Mouse (Mus musculus) hindbrain, embryonic 11.5 days (tissue): ENCODE data around the gene Plekhm3. TPM values are rescaled to one million over a fixed set of nuclear protein-coding genes. Genes with fewer than 3 reads are reported as not detected.

ENCODE experiments used
- ATAC-seq: fragments of 200-750 bp; cut with Nextera tagmentation; 2 replicates; pipeline ENCODE4 v1.8.0; 2017; ENCODE audit warnings: mild to moderate bottlenecking, moderate TSS enrichment, moderate library complexity; ENCODE audit not compliant: low FRiP score
- DNase-seq: peaks from one replicate; pipeline ENCODE4 v3.0.0-alpha.2; 2015; ENCODE audit warnings: low spot score
- H3K27ac ChIP-seq: fragments of 300-500 bp; sonication (generic); 2 replicates; pipeline ENCODE4 v1.5.1; 2014; ENCODE audit warnings: mild to moderate bottlenecking, low read depth, low read length
- H3K27me3 ChIP-seq: fragments of 300-500 bp; sonication (generic); 2 replicates; pipeline ENCODE4 v1.6.1; 2014; ENCODE audit warnings: mild to moderate bottlenecking, low read length, moderate library complexity, mixed read lengths; ENCODE audit not compliant: control insufficient read depth, insufficient read depth
- H3K36me3 ChIP-seq: fragments of 300-500 bp; sonication (generic); 2 replicates; pipeline ENCODE4 v1.6.1; 2014; ENCODE audit warnings: mild to moderate bottlenecking, low read length, moderate library complexity, mixed read lengths; ENCODE audit not compliant: control insufficient read depth, insufficient read depth
- H3K4me1 ChIP-seq: fragments of 300-500 bp; sonication (generic); replicated peaks from 2 replicates; pipeline ENCODE4 v1.6.1; 2014; ENCODE audit warnings: low read length, mixed read lengths; ENCODE audit not compliant: control insufficient read depth, insufficient read depth
- H3K4me2 ChIP-seq: fragments of 300-500 bp; sonication (generic); replicated peaks from 2 replicates; pipeline ENCODE4 v1.6.1; 2014; ENCODE audit warnings: mild to moderate bottlenecking, low read depth, low read length
- H3K4me3 ChIP-seq: fragments of 300-500 bp; sonication (generic); 2 replicates; pipeline ENCODE4 v1.5.1; 2014; ENCODE audit warnings: low read depth, low read length
- H3K9ac ChIP-seq: fragments of 300-500 bp; sonication (generic); 2 replicates; pipeline ENCODE4 v1.6.1; 2014; ENCODE audit warnings: low read depth, low read length
- H3K9me3 ChIP-seq: fragments of 300-500 bp; sonication (generic); 2 replicates; pipeline ENCODE4 v1.6.1; 2016; ENCODE audit warnings: low read length; ENCODE audit not compliant: control insufficient read depth
- WGBS: fragments of 180-500 bp; shearing (Covaris S2); extraction: QIAGEN DNeasy Blood & Tissue Kit; methylation state at CpG from one replicate; pipeline ENCODE4 v1.1.7; 2014; 5-methylcytosine and 5-hydroxymethylcytosine counted together
- polyA plus RNA-seq: library from polyadenylated mRNA; unstranded; fragments of >200 nt; fragmentation: Nextera tagmentation; extraction: Ambion mirVana; gene quantifications from 2 replicates; pipeline ENCODE4 v1.2.1, GENCODE M21; 2014

Plekhm3 gene
- polyA plus RNA-seq, 1 experiment from 2014 or later, result 9.6 TPM

DNA sequence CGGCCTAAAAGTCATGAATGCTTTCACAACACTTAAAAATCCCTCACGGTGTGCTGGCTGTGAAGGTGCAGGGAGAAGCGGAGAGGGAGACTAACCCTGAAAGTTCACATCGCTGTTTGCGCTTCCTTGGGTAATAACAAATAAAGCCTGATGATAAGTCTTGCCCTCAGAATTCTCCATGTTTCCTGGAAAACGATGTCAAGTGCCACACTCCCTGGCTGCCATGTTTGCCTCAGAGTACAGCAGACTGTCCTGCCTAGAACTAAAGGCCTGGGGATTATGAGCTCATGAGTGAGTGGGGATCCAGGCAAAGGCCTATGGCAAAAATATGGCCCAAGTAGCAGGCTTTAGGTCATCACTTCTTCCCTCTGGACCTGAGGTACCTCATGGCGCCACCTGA lies 17.7 kb downstream of the Plekhm3 start:
- Histone ChIP-seq H3K4me2 (no peak overlapping the region), H3K4me3 (no peak overlapping the region), H3K9me3 (no peaks in the 10 kb centered on the region), H3K4me1 (no peaks in the 10 kb centered on the region), H3K27ac (no peak overlapping the region), H3K9ac (no peak overlapping the region), H3K36me3 (no peaks in the 10 kb centered on the region), H3K27me3 (no peaks in the 10 kb centered on the region)
- DNase-seq (no peak), ATAC-seq (no peak)
- WGBS, result 91% methylated on average over 7 of the region's 7 CpGs

DNA sequence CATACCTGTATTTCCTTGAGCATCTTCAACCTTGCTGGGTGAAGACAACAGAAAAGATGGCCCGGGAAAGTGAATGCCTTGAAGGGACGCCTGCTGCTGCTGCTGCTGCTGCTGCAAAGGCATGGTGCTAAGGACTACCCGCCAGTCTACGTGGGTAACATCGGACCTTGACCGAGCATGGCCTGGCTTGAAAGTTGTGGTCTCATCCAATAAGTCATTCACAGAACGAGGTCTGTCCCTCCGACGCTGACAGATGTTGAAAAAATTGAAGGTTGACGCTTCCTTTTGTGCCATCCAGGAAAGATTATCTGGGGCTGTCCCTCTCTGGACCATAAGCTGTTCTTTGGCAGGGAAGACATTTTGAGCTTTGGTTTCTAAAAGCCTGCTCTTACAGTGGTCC lies 18.9 kb downstream of the Plekhm3 start:
- 94% methylated on average over 10 of the region's 10 CpGs for WGBS

DNA sequence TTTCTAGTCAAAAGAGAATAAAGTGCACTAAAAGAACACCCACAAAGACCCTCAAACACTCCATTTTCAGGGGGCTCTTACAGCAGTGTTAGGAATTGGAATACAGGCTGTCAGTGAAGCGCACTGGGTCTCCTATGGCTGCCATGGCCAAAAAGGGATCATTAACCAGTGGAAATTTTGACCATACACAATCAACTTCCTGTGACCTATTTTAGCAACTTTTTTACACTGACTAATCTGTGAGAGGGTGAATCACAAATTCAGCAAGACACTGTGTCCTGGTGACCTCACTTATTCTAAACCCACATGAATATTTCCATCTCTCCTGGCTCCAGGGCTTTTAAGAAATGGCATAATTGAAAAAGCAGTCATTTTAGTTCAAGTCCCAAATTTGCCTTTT lies 23.7 kb downstream of the Plekhm3 start:
- H3K4me1 ChIP-seq, result no peaks in the 10 kb centered on the region
- H3K27ac ChIP-seq, result no peak overlapping the region
- no peak overlapping the region for H3K4me2 ChIP-seq
- H3K9ac ChIP-seq, result no peak overlapping the region
- no peak for ATAC-seq
- H3K27me3 ChIP-seq, result no peaks in the 10 kb centered on the region
- no peaks in the 10 kb centered on the region for H3K36me3 ChIP-seq
- no peaks in the 10 kb centered on the region for H3K9me3 ChIP-seq
- 87% methylated on average over 1 of the region's 1 CpGs for WGBS
- no peak for DNase-seq
- H3K4me3 ChIP-seq, result no peak overlapping the region

More for the DNA sequence above, 18.9 kb downstream of the Plekhm3 start:
- no peak overlapping the region for H3K4me3 ChIP-seq
- no peaks in the 10 kb centered on the region for H3K9me3 ChIP-seq
- no peak overlapping the region for H3K9ac ChIP-seq
- H3K4me2 ChIP-seq, result no peak overlapping the region
- ATAC-seq (no peak), DNase-seq (no peak)
- H3K4me1 ChIP-seq, result no peaks in the 10 kb centered on the region
- no peaks in the 10 kb centered on the region for H3K36me3 ChIP-seq
- H3K27ac ChIP-seq, result no peak overlapping the region
- H3K27me3 ChIP-seq, result no peaks in the 10 kb centered on the region

DNA sequence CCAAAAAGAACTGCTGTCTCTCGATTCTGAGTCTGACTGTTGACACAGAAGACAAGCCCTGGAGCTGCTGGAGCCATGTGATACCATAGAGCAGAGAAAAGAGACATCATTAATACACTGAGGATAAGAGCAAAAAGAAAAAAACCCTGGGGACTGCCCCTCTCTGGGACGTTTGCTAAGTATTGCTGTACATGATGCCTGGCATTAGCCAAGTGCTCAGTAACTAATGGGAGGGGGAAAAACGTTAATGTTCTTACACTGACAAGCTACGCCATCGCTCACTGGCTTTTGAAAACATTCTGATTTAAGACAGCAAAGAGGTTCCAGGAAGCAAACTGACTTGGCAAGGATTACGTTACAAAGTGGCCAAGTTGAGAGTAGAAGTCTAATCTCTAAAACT lies 26.5 kb downstream of the Plekhm3 start:
- H3K4me1 ChIP-seq, result no peaks in the 10 kb centered on the region
- 84% methylated on average over 6 of the region's 6 CpGs for WGBS
- no peaks in the 10 kb centered on the region for H3K36me3 ChIP-seq
- no peak overlapping the region for H3K9ac ChIP-seq
- DNase-seq (no peak), ATAC-seq (no peak)
- H3K9me3 ChIP-seq, result no peaks in the 10 kb centered on the region
- H3K27me3 ChIP-seq, result no peaks in the 10 kb centered on the region
- H3K4me2 ChIP-seq, result no peak overlapping the region
- no peak overlapping the region for H3K4me3 ChIP-seq
- no peak overlapping the region for H3K27ac ChIP-seq

DNA sequence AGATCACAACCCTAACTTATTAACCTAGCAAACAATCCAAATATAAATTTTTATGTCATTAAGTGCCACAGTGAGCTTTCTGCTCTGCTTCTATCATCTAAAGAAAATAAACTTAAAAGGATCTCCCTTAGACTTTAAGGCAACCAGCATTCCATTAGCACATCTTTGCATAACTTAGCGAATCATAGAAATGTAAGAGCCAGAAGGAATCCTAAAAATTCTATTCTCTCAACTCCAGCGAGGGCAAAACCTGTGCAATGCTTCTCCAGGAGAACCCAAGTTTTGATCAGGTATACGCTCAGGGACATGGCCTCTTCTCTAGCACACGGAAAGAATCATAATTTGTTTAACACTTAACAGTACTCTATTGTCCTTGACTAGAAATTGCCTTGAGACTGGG lies 27.0 kb downstream of the Plekhm3 start:
- Histone ChIP-seq H3K9me3 (no peaks in the 10 kb centered on the region), H3K4me2 (no peak overlapping the region), H3K4me3 (no peak overlapping the region), H3K36me3 (no peaks in the 10 kb centered on the region), H3K4me1 (peaks cover under 1% of the 10 kb centered on the region; the same call in 1 of the 2 replicates), H3K27me3 (no peaks in the 10 kb centered on the region), H3K9ac (no peak overlapping the region), H3K27ac (no peak overlapping the region)
- DNase-seq (no peak), ATAC-seq (no peak)
- WGBS, result 87% methylated on average over 4 of the region's 4 CpGs

DNA sequence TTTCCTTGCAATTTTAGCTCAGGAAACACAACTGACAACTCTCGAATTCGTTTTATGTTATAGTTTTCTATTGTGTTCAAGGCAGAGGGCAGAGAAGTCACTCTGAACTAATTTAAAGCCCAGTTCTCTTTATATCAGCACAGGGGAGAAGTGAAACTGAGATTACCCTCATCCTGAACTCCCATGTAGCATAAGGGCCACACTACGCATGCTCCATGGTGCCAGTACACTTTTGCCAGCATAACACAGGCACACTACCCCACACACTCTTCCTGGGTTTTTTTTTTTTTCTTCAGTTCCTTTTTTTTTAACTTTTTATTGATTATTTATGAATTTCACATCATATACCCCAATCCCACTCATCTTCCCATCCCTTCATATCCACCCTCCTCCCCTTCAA lies 28.1 kb downstream of the Plekhm3 start:
- Histone ChIP-seq H3K4me2 (no peak overlapping the region), H3K4me1 (peaks cover 3% of the 10 kb centered on the region; the same call in 1 of the 2 replicates), H3K9me3 (no peaks in the 10 kb centered on the region), H3K4me3 (no peak overlapping the region), H3K9ac (no peak overlapping the region), H3K27me3 (no peaks in the 10 kb centered on the region), H3K36me3 (no peaks in the 10 kb centered on the region), H3K27ac (no peak overlapping the region)
- ATAC-seq, result no peak
- DNase-seq, result no peak
- 95% methylated on average over 3 of the region's 3 CpGs for WGBS

DNA sequence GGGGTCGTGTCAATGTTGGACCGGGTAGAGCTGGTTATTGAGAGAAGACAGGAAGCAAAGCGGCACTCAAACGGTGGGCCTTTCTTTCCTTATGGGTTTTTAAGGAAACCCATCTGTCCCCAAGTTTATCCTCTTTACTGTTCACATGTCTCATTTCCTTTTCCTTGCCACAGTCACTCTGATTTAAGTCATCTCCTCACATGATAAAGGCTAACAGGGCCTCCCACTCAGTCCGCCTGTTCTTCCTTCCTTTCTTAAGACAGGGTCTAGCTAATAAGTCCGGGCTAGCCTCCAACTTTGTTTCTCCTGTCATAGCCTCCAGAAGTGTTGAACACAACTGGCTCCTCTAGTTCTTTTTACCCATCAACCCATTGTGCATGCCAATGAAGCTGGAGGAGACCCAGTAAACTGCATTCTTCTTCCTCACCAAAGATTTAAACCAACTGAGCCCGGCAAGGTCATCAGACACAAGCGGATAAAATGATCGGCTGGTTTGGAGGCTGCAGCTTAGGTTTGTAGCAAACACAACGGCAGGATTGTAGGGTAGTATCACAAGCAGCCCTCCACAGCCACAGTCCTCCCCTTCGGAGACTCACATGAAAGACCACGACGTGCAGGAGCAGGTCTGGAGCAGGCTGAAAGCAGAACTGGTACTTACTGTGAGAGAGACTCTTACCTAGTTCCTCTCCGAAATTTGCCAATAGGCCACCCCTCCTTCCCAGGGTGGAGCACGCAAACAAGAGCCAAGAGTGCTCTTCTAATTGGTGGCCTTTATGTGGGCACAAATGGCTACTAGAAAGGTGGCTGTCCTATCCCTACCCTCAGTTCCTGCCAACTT lies 29.0 kb downstream of the Plekhm3 start:
- H3K27me3 ChIP-seq, result no peaks in the 10 kb centered on the region
- no peaks in the 10 kb centered on the region for H3K36me3 ChIP-seq
- H3K9ac ChIP-seq, result no peak overlapping the region
- H3K27ac ChIP-seq, result no peak overlapping the region
- no peak for ATAC-seq
- no peak overlapping the region for H3K4me3 ChIP-seq
- no peak for DNase-seq
- WGBS, result 93% methylated on average over 15 of the region's 15 CpGs
- H3K4me1 ChIP-seq, result peaks cover 3% of the 10 kb centered on the region; the same call in 1 of the 2 replicates
- H3K4me2 ChIP-seq, result no peak overlapping the region
- H3K9me3 ChIP-seq, result no peaks in the 10 kb centered on the region

DNA sequence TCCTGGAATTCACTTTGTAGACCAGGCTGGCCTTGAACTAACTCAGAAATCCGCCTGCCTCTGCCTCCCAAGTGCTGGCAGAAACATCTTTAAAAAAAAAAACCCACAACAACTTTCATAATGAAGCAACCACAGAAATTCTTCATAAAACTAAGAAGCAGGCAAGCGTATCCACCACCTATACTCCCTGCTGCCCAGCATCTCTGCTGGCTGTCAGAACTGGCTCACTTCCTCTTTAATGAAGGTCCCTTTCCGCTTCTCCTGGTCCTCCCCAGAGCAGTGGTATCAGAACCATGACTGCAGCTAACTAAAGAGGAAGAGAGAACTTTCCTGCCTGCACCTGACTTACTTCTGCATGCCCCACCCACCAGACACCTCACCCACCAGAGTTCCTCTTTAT lies 31.0 kb downstream of the Plekhm3 start:
- DNase-seq, result no peak
- Histone ChIP-seq H3K9me3 (no peaks in the 10 kb centered on the region), H3K4me3 (no peak overlapping the region), H3K4me2 (no peak overlapping the region), H3K4me1 (peaks cover 3% of the 10 kb centered on the region; the same call in 1 of the 2 replicates), H3K36me3 (no peaks in the 10 kb centered on the region), H3K9ac (no peak overlapping the region), H3K27ac (no peak overlapping the region), H3K27me3 (no peaks in the 10 kb centered on the region)
- WGBS, result 85% methylated on average over 3 of the region's 3 CpGs
- no peak for ATAC-seq

DNA sequence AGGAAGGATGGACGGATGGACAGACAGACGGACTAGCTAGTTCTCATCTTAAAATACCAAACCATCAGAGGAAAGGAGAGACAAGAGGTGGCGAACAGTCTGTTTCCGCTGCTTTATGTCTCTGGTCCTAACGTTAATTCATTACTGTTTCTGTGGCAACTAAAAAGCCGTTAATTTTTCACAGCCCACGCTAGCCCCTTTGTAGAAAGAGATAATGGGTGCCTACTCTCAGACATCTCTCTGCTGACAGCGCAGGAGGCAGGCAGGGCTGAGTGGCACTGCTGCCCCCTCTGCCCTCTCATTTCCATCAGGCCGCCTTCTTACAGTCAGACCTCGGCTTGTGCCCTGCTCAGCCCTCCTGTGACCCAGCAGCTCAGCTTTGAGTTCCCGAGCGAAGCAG lies 32.3 kb downstream of the Plekhm3 start:
- no peak for ATAC-seq
- peaks cover 3% of the 10 kb centered on the region; the same call in 1 of the 2 replicates for H3K4me1 ChIP-seq
- WGBS, result 70% methylated on average over 12 of the region's 12 CpGs
- H3K27me3 ChIP-seq, result no peaks in the 10 kb centered on the region
- H3K9me3 ChIP-seq, result no peaks in the 10 kb centered on the region
- no peak overlapping the region for H3K4me3 ChIP-seq
- H3K9ac ChIP-seq, result no peak overlapping the region; the same call in 1 of the 2 replicates
- DNase-seq, result no peak
- H3K4me2 ChIP-seq, result no peak overlapping the region
- no peak overlapping the region for H3K27ac ChIP-seq
- H3K36me3 ChIP-seq, result no peaks in the 10 kb centered on the region
